8 mouse cellular contexts compared by ENCODE assay signal in genomic region chr1:118498311-118498710, GRCm38 (mm10).
A peak's percentile ranks its signal among the peaks of the same experiment; 100 is the strongest.
DNase-seq lines count a peak whose midpoint lies in the region; ATAC-seq and TF ChIP-seq lines count a peak whose summit lies in the region.

No protein-coding gene starts in this region.

- DNase-seq in 416B (ENCODE audit: low read depth), result peak; percentile 77
- peak; percentile 83 for DNase-seq in adrenal gland, postnatal 14 days
- DNase-seq in embryonic facial prominence, embryonic 10.5 days (ENCODE audit: low spot score), result peak; percentile 73
- peak; percentile 84 for DNase-seq in kidney, adult 18-20 months
- peak; percentile 70 for DNase-seq in limb, embryonic 10.5 days (ENCODE audit: low spot score)
- peak; percentile 50 to 74 for DNase-seq in spleen, adult 2 months (ENCODE audit: low read depth in 1 of 2, low spot score in 2 of 2)

- no peak overlapping the region for H3K4me3 ChIP-seq in embryonic facial prominence, embryonic 10.5 days
- H3K4me3 ChIP-seq in limb, embryonic 10.5 days, result no peak overlapping the region
- H3K4me3 ChIP-seq in midbrain, embryonic 15.5 days, result no peak overlapping the region
- no peak overlapping the region for H3K4me3 ChIP-seq in spleen, adult 2 months (ENCODE audit: extremely low read depth, insufficient read depth, insufficient read length)

- no peak for TF ChIP-seq POLR2A in spleen, adult 2 months (IDR thresholded peaks at IDR 0.05; ENCODE audit: low read depth, low read length)

- peak; percentile 68; the same call in 1 of the 2 replicates for TF ChIP-seq CTCF in spleen, adult 2 months (IDR thresholded peaks at IDR 0.05; ENCODE audit: extremely low read depth, insufficient read depth, insufficient read length, insufficient replicate concordance)

- H3K27me3 ChIP-seq in embryonic facial prominence, embryonic 10.5 days (replicated peaks; ENCODE audit: low read depth, poor library complexity, severe bottlenecking), result no peaks in the 10 kb centered on the region
- H3K27me3 ChIP-seq in limb, embryonic 10.5 days (ENCODE audit: low read depth, poor library complexity, severe bottlenecking), result no peaks in the 10 kb centered on the region
- H3K27me3 ChIP-seq in midbrain, embryonic 15.5 days (replicated peaks), result no peaks in the 10 kb centered on the region
- H3K27me3 ChIP-seq in spleen, adult 2 months (ENCODE audit: control insufficient read depth, insufficient read depth, low read length), result no peaks in the 10 kb centered on the region

- no peak overlapping the region for H3K4me2 ChIP-seq in midbrain, embryonic 15.5 days

- H3K9me3 ChIP-seq in embryonic facial prominence, embryonic 10.5 days, result no peaks in the 10 kb centered on the region
- H3K9me3 ChIP-seq in limb, embryonic 10.5 days (replicated peaks), result no peaks in the 10 kb centered on the region
- no peaks in the 10 kb centered on the region for H3K9me3 ChIP-seq in midbrain, embryonic 15.5 days

- no peak overlapping the region for H3K27ac ChIP-seq in embryonic facial prominence, embryonic 10.5 days (replicated peaks)
- no peak overlapping the region for H3K27ac ChIP-seq in limb, embryonic 10.5 days
- H3K27ac ChIP-seq in midbrain, embryonic 15.5 days, result no peak overlapping the region
- no peak overlapping the region for H3K27ac ChIP-seq in spleen, adult 2 months (ENCODE audit: insufficient read depth, low read length)

- peak; percentile 97 for ATAC-seq in granulocyte monocyte progenitor cell, adult 5-6 weeks (replicated peaks; ENCODE audit: poor library complexity, severe bottlenecking)
- ATAC-seq in midbrain, embryonic 15.5 days (replicated peaks), result peak; percentile 38; the same call in 1 of the 2 replicates

- peaks cover 62% of the 10 kb centered on the region for H3K36me3 ChIP-seq in embryonic facial prominence, embryonic 10.5 days (replicated peaks)
- H3K36me3 ChIP-seq in limb, embryonic 10.5 days, result peaks cover 61% of the 10 kb centered on the region
- H3K36me3 ChIP-seq in midbrain, embryonic 15.5 days (replicated peaks), result peaks cover 36% of the 10 kb centered on the region
- peaks cover 33% of the 10 kb centered on the region for H3K36me3 ChIP-seq in spleen, adult 2 months (ENCODE audit: control insufficient read depth, insufficient read depth, low read length)

- no peak overlapping the region for H3K9ac ChIP-seq in midbrain, embryonic 15.5 days

- H3K4me1 ChIP-seq in embryonic facial prominence, embryonic 10.5 days, result peaks cover 13% of the 10 kb centered on the region
- H3K4me1 ChIP-seq in limb, embryonic 10.5 days, result peaks cover 13% of the 10 kb centered on the region
- 0 out of 2 replicates have a peak, but pooled peaks cover 3% of the 10 kb centered on the region for H3K4me1 ChIP-seq in midbrain, embryonic 15.5 days
- H3K4me1 ChIP-seq in spleen, adult 2 months (ENCODE audit: control insufficient read depth, insufficient read depth, insufficient read length), result no peaks in the 10 kb centered on the region

- WGBS in embryonic facial prominence, embryonic 10.5 days, result 78% methylated on average over 5 of the region's 5 CpGs
- WGBS in limb, embryonic 10.5 days, result 77% methylated on average over 5 of the region's 5 CpGs
- 85% methylated on average over 5 of the region's 5 CpGs for WGBS in midbrain, embryonic 15.5 days
- whole genome bisulfite sequencing in spleen, adult 2 months, result 80% methylated on average over 5 of the region's 5 CpGs
